Mouse (Mus musculus) heart, adult 2 months (tissue): ENCODE measurements around the gene Pbx1.

Experiments
- CTCF ChIP-seq: fragments of 200-600 bp; IDR thresholded peaks from 2 replicates; pipeline ENCODE4 v1.8.1; 2022; ENCODE audit warnings: antibody characterized with exemption, mild to moderate bottlenecking, moderate library complexity
- POLR2A ChIP-seq: fragments of 200-500 bp; IDR thresholded peaks from 2 replicates; pipeline ENCODE4 v1.6.1; 2011; ENCODE audit warnings: mild to moderate bottlenecking, low read depth, low read length, control low read depth; ENCODE audit not compliant: insufficient read depth

DNA sequence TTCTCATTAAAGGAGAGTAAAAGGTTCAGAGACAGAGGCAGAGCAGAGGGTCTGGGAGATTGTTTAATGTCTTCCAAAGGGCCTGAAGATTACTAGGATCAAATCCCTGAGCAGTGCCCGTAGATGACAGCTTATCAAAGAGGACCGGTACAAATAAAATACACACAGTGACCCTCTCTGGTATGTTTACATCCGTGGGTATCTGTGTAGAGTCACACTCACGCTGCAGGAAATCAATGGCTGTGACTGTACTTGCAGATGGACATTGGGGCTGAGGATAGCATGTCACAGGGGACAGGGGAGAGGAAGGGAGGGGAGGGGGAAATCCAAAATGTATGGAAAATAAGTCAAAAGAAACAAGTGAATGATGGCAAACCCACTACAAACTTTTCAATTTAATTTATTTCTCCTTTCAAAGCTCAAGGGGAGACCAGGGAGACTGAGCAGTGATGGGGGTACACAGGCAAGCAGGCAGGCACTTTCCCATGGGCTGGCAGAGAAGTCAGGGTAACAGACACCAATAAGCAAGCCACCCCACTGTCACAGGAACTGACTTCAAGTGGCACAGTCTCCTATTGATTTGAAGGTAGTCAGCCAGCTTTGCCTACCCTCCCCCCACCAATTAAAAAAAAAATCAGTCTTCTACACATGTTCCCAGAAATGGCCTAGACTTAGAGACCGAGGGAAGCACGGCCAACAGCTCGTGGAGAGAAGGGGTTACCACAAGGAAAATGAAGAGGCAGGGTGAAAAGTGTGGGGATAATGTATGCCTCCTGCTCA, 107.6 kb downstream of the Pbx1 start:
- TF ChIP-seq CTCF (no peak), POLR2A (no peak)
